Mouse (Mus musculus): ENCODE data around the gene Ak1. TPM values are rescaled to one million over a fixed set of nuclear protein-coding genes. Genes with fewer than 3 reads are reported as not detected.

The Ak1 gene
- polyA plus RNA-seq, 1 experiment from 2014 or later, result 20.7 TPM

DNA sequence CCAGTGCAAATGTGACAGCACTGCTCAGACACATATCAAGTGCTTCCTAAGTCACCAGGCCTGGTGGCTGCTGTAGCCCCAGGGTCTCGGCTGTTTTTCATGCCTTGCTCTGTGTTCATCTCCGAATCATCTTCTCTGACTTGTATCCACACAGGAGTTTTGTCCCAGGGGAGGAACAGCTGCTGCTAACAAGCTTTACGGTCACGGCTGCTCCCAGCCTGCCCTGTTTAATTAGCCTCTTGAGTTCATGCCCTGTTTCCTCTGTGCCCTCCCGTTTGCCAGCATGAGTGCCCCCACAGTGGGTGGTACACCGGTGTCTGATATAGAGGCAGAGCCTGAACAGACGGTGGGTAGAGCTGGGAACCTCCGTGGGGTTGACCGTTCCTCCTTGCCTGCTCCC, 3.5 kb upstream of the Ak1 start:
- H3K9me3 ChIP-seq, result no peaks in the 10 kb centered on the region
- no peaks in the 10 kb centered on the region for H3K27me3 ChIP-seq
- no peak overlapping the region for H3K4me2 ChIP-seq
- no peak overlapping the region for H3K27ac ChIP-seq
- H3K4me3 ChIP-seq, result no peak overlapping the region
- H3K36me3 ChIP-seq, result peaks cover 54% of the 10 kb centered on the region
- H3K9ac ChIP-seq, result no peak overlapping the region
- 70% methylated on average over 9 of the region's 9 CpGs for WGBS
- no peak for ATAC-seq (ENCODE audit: insufficient number of reproducible peaks, insufficient read depth, low FRiP score, low TSS enrichment, low read depth)
- peaks cover 34% of the 10 kb centered on the region for H3K4me1 ChIP-seq

DNA sequence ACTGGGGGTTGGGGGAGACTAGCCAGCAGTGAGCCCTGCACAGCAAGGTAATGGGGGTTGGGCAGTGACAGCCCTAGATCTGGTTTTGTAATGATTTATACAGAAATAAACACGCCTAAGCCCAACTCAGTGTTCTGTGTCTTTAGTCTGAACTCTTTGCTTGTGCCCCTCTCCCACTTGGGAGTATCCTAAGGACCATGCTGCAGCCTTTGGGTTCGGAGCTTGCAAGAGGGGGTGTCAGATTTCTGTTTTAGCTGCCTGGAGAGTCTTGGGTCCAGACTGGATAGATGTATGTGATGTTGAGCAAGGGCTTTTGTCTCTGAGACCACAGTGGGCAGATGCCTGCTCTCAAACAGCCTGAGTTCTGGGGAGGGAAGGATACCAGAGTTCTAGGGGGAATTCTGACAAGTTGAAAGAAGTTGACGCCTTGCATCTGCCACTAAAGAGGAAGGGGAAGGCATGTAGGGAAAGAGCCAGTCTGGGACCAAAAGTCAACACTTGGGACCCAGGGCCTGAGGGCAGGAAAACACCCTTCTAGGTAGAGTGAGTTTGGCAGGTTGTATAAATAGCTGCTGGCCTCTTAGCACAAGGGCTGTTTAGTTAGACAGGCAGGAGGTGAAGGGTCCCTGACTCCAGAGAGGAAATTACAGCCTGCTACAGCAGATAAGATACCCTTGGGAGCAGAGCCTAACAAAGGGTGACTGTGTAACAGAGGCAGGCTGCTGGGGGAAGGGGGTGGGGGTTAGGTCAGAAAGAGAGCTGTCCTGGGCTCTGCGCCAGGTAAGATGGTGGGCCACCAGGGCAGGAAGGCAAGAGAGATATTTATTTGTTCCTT, 659 bp upstream of the Ak1 start:
- Histone ChIP-seq H3K4me3 (no peak overlapping the region), H3K4me1 (peaks cover 55% of the 10 kb centered on the region), H3K27ac (peak overlapping the region; percentile 86), H3K4me2 (peak overlapping the region; percentile 3; the same call in 1 of the 2 replicates), H3K9me3 (no peaks in the 10 kb centered on the region), H3K27me3 (no peaks in the 10 kb centered on the region), H3K9ac (peak overlapping the region; percentile 41), H3K36me3 (peaks cover 33% of the 10 kb centered on the region)
- WGBS, result 15% methylated on average over 4 of the region's 4 CpGs
- ATAC-seq (ENCODE audit: insufficient number of reproducible peaks, insufficient read depth, low FRiP score, low TSS enrichment, low read depth), result no peak

DNA sequence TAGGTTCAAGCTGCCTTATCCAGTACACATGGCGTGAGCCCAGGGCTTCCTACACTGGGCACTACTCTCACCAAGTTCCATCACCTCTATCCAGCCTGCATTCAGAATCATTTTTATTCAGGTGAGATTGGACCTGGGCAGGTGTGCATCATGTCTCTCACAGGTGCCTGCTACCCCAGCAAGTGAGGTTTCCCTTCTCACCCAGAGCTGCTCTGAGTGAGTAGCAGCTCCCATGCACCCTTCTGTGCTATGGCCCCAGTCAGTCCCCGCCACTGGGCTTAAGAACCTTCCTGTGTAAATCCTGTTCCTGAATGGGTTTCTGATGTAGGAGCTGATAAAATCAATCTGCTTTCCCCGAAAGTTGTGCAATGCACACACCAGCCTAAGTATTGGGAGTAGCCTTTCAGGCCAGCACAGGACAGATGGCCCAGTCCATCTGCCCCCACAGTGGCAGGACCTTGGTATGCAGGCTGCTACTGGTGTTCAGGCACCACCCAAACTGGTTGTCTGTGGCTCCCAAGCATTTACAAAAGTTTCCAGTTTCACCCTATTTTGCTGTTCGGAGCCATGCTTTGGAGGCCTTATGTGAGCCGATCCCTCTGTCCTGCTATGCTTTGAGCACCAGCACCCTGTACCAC, 2.7 kb downstream of the Ak1 start:
- Histone ChIP-seq H3K27ac (peak overlapping the region; percentile 75; the same call in 1 of the 2 replicates), H3K27me3 (no peaks in the 10 kb centered on the region), H3K9ac (peak overlapping the region; percentile 44; the same call in 1 of the 2 replicates), H3K4me1 (peaks cover 77% of the 10 kb centered on the region), H3K9me3 (no peaks in the 10 kb centered on the region), H3K4me3 (no peak overlapping the region), H3K36me3 (peaks cover 3% of the 10 kb centered on the region), H3K4me2 (no peak overlapping the region)
- ATAC-seq (ENCODE audit: insufficient number of reproducible peaks, insufficient read depth, low FRiP score, low TSS enrichment, low read depth), result no peak
- 74% methylated on average over 5 of the region's 5 CpGs for WGBS

DNA sequence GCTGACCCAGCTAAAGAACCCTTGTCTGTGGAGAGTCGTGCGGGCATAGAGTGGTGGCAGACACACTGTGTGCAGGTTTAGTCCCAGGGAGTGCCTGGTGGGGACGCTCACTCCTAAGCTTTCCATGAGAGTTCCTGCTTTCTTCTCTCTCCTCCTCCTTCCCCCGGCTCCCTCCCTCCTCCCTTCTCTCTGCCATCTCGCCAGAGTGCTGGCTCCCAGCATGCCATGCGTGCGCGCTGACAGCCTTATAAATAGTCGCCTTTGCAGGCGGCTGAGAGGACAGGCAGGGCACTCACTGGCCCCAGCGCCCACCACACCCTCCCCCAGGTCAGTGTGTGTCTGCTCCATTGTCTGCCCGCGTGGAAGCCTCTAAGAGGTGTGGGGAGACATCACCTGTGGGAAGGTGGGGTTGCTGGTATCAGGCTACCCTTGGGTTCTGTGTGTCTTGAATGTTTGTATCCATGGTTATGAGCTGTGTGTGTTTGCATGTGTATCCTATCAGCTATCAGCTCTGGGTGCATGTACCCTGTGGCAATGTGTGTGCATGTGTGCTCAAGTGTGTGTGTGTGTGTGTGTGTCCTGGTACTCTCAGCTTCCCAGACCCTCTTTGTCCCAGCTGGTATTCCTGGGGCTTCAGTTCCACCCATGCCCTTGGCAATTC, 3.8 kb downstream of the Ak1 start:
- no peaks in the 10 kb centered on the region for H3K27me3 ChIP-seq
- ATAC-seq (ENCODE audit: insufficient number of reproducible peaks, insufficient read depth, low FRiP score, low TSS enrichment, low read depth), result peak; percentile 11; the same call in 1 of the 2 replicates
- peak overlapping the region; percentile 27 for H3K4me3 ChIP-seq
- peak overlapping the region; percentile 66 for H3K9ac ChIP-seq
- peak overlapping the region; percentile 61 for H3K4me2 ChIP-seq
- H3K4me1 ChIP-seq, result peaks cover 74% of the 10 kb centered on the region
- H3K27ac ChIP-seq, result peak overlapping the region; percentile 75
- H3K36me3 ChIP-seq, result no peaks in the 10 kb centered on the region
- 3% methylated on average over 13 of the region's 13 CpGs for WGBS
- H3K9me3 ChIP-seq, result no peaks in the 10 kb centered on the region

DNA sequence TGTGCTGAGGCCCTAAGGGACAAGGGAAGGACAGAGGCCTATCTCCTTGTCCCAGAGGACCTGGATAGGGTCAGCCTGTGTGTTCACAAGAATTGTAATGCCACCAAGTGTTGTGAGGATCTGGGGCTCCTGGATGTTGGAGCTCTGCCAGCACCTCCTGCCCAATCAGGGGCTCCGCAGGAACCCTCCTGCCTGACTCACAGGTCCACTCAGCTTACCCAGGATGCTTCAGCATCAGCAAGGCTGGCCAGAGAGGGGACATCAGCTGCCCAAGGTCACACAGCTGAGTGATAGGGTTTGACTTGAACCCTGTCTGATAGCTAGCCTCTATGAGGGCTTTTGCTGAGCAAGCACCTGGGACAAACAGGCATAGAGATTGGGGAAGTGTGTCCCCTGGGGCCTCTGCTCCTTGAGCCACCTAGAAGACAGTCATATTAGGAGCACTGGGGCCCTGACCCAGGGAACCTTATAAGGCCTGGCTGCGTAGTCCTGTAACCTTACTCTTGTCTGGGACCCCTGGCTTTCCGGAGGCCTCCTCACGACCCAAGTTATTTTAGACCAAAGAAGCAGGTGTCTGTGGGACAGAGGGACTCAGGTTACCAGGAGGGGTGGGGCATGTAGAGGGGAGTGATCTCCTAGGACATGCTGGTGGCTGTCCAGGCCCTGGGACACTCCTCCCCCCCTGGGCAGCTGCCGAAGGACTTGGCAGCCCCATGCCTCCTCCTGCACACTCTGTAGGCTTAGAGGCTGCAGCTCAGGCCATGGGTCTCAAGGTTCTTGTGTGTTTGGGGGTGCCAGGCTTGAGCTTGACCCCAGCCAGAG, 4.5 kb downstream of the Ak1 start:
- Histone ChIP-seq H3K27me3 (no peaks in the 10 kb centered on the region), H3K4me3 (0 out of 2 replicates have a peak overlapping the region, but pooled peaks have one; percentile 27), H3K27ac (peak overlapping the region; percentile 75), H3K9ac (peak overlapping the region; percentile 66; the same call in 1 of the 2 replicates), H3K4me1 (peaks cover 67% of the 10 kb centered on the region), H3K36me3 (no peaks in the 10 kb centered on the region), H3K9me3 (no peaks in the 10 kb centered on the region), H3K4me2 (peak overlapping the region; percentile 61)
- no peak for ATAC-seq (ENCODE audit: insufficient number of reproducible peaks, insufficient read depth, low FRiP score, low TSS enrichment, low read depth)
- WGBS, result 32% methylated on average over 5 of the region's 5 CpGs

DNA sequence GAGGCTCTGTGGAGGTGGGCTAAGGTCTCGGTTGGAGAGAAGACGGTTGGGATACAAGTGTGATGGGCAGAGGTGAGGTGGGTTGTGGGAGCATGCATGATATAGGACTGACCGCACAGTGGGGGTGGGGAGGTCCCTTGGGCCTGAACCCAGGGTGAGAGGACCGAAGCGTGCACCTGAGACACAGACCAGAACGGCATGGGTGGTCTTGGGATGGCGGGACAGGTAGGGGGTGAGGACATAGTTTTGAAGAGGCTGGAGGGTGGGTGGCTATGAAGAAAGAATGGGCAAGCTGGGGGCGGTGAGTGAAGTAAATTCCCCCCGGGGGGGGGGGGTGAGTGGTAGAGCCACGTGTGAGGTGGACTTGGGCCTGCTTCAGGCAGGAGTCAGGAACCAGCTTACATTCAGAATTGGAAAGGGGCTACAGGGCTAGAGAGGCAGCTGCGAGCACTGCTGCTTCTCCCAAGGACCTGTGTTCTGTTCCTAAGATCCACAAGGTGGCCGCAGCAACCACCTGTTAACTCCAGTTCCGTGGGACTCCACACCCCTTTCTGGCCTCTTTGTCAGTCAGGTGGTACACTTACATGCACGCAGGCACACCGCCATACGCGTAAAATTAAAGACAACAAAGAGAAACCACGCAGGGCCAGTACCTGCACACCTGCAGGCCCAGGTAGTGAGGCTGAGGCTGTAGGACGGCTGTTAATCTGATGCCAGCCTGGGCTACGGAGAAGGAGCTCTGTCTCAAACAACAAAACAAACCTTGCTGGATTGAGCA, 5.9 kb downstream of the Ak1 start:
- H3K4me2 ChIP-seq, result no peak overlapping the region
- no peaks in the 10 kb centered on the region for H3K9me3 ChIP-seq
- ATAC-seq (ENCODE audit: insufficient number of reproducible peaks, insufficient read depth, low FRiP score, low TSS enrichment, low read depth), result no peak
- H3K4me1 ChIP-seq, result peaks cover 66% of the 10 kb centered on the region
- H3K36me3 ChIP-seq, result no peaks in the 10 kb centered on the region
- no peaks in the 10 kb centered on the region for H3K27me3 ChIP-seq
- peak overlapping the region; percentile 79 for H3K27ac ChIP-seq
- no peak overlapping the region for H3K4me3 ChIP-seq
- whole genome bisulfite sequencing, result 62% methylated on average over 20 of the region's 20 CpGs
- peak overlapping the region; percentile 3; the same call in 1 of the 2 replicates for H3K9ac ChIP-seq

DNA sequence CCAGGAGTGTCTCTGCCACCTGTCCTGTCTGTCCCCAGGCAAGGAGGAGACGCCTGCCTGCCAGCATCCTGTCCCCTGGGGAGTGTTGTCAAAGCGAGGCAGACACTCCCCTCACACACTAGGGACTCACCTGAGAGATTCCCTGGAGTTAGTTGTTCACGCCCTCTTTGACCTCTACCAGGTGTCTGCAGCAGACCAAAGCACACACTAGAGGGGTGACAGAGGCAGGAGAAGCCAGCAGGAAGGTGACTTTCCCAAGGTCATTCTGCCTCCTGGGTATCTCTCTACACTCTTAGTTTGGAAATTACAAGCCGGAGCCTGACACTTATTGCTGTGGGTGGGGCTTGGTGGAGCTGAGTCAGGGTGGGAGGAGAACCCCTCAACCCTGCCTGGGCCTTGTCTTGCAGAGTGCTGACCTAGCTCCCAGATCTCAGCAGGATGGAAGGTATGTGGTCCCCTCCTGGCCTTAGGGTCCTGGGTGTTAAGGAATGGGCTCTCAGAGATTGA, 6.5 kb downstream of the Ak1 start:
- no peaks in the 10 kb centered on the region for H3K36me3 ChIP-seq
- H3K4me1 ChIP-seq, result peaks cover 66% of the 10 kb centered on the region
- no peaks in the 10 kb centered on the region for H3K9me3 ChIP-seq
- peak overlapping the region; percentile 57 for H3K9ac ChIP-seq
- no peaks in the 10 kb centered on the region for H3K27me3 ChIP-seq
- no peak for ATAC-seq (ENCODE audit: insufficient number of reproducible peaks, insufficient read depth, low FRiP score, low TSS enrichment, low read depth)
- no peak overlapping the region for H3K4me3 ChIP-seq
- H3K27ac ChIP-seq, result peak overlapping the region; percentile 79
- peak overlapping the region; percentile 33 for H3K4me2 ChIP-seq
- WGBS, result 57% methylated on average over 4 of the region's 4 CpGs

DNA sequence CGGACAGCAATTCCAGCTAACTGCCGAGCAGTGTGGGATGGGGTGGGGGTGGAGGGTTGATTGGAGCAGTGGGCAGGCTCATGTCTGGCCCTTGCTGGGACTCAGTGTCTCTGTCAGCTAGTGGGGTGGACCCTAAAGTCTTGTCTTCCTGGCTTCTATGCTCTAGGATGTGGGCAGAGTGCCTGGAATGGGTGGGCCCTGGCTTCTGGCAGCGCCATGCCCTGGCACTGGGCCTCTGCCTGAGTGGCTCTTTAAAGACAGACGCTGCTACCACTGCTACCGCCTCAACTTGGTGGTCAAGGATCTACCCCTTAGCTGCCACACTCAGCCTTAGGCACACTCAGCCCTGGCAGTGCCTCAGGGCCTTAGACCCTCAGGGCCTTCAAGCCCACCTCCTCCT, 7.2 kb downstream of the Ak1 start:
- H3K9ac ChIP-seq, result peak overlapping the region; percentile 57
- WGBS, result 38% methylated on average over 5 of the region's 5 CpGs
- H3K36me3 ChIP-seq, result no peaks in the 10 kb centered on the region
- H3K27me3 ChIP-seq, result no peaks in the 10 kb centered on the region
- no peaks in the 10 kb centered on the region for H3K9me3 ChIP-seq
- H3K4me2 ChIP-seq, result peak overlapping the region; percentile 33
- no peak for ATAC-seq (ENCODE audit: insufficient number of reproducible peaks, insufficient read depth, low FRiP score, low TSS enrichment, low read depth)
- H3K4me1 ChIP-seq, result peaks cover 66% of the 10 kb centered on the region
- H3K27ac ChIP-seq, result peak overlapping the region; percentile 79
- H3K4me3 ChIP-seq, result no peak overlapping the region

DNA sequence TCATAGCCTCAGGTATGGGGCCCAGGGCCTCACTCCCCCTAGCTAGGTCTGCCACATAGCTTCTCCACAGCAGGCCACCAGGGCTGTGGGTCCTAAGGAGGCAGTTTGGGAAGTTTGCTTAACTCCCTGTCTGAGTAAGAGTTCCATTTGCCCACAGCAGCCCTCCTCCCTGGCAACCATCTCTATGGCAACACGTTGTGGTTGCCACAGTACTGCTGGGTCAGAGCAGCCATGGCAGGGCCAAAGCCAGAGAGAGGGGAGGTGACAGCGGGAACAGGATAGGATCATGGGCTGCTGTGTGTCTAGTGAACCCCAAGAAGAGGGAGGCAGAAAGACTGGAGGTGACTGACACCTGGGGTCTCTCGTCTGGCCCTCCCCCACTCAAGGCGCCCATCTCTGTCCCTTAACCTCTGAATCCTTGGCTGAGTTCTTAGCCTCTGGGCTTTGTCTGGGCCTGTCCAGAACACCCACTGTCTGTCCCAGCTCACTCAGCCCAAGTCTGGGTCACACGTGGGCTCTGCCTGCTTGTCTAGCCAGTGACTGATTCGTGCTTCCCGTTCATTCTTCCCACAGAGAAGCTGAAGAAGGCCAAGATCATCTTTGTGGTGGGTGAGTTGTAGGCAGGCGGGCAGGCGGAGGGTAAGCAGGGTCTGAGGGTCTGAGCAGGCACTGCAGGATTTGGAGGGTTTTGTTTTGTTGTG, 7.9 kb downstream of the Ak1 start:
- ATAC-seq (ENCODE audit: insufficient number of reproducible peaks, insufficient read depth, low FRiP score, low TSS enrichment, low read depth), result 0 out of 2 replicates have a peak, but pooled peaks have one; percentile 29
- WGBS, result 39% methylated on average over 9 of the region's 9 CpGs
- H3K4me2 ChIP-seq, result peak overlapping the region; percentile 33

DNA sequence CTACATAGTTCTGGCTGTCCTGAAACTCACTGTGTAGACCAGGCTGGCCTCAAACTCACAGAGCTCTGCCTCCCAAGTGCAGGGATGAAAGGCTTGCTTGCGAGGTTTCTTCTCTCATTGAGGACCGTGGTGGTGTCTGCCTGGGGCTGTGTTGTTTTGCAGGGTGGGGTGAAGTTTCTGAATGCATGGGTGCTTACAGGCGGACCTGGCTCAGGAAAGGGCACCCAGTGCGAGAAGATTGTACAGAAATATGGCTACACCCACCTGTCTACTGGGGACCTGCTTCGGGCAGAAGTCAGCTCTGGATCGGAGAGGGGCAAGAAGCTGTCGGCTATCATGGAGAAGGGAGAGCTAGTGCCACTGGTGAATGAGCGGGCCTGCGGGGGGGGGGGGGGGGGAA, 8.5 kb downstream of the Ak1 start:
- 0 out of 2 replicates have a peak overlapping the region, but pooled peaks have one; percentile 33 for H3K4me2 ChIP-seq
- H3K4me3 ChIP-seq, result no peak overlapping the region
- H3K27ac ChIP-seq, result peak overlapping the region; percentile 79; the same call in 1 of the 2 replicates
- H3K27me3 ChIP-seq, result no peaks in the 10 kb centered on the region
- no peak for ATAC-seq (ENCODE audit: insufficient number of reproducible peaks, insufficient read depth, low FRiP score, low TSS enrichment, low read depth)
- H3K4me1 ChIP-seq, result peaks cover 56% of the 10 kb centered on the region
- no peaks in the 10 kb centered on the region for H3K36me3 ChIP-seq
- 70% methylated on average over 7 of the region's 9 CpGs for WGBS
- H3K9me3 ChIP-seq, result no peaks in the 10 kb centered on the region
- H3K9ac ChIP-seq, result peak overlapping the region; percentile 59; the same call in 1 of the 2 replicates

More for the DNA sequence above, 7.9 kb downstream of the Ak1 start:
- no peaks in the 10 kb centered on the region for H3K36me3 ChIP-seq
- no peak overlapping the region for H3K4me3 ChIP-seq
- H3K4me1 ChIP-seq, result peaks cover 63% of the 10 kb centered on the region
- H3K9ac ChIP-seq, result peak overlapping the region; percentile 59
- no peaks in the 10 kb centered on the region for H3K9me3 ChIP-seq
- H3K27ac ChIP-seq, result peak overlapping the region; percentile 79
- H3K27me3 ChIP-seq, result no peaks in the 10 kb centered on the region

Measured in embryonic facial prominence, embryonic 13.5 days (tissue).